ENCODE assay signal across 24 mouse cellular contexts in the genomic region with DNA sequence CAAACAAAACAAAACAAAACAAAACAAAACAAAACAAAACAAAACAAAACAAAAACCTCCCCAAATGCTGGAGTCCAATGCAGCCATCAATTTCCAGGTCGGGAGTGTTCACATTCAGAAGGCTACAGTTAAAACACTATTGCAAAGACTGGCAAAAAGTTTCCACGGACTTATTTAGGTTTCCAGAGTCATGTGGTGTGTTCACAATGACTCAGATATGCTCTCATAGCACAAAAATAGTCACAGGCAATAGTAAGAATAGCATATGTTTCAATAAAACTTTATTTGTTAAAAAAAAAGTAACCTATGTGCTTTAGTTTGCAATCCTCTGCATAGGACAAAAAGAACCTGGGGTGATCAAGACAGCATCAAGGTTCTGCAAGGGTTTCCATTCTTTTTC. TPM values are rescaled to one million over a fixed set of nuclear protein-coding genes. Genes with fewer than 3 reads are reported as not detected.
"Had no signal": no experiment of that assay in that cellular context is flagged by ENCODE, and none has a peak within 500 bp of the region (broad histone marks: within the 10 kb centered on the region; RNA-seq: fewer than 3 reads in every experiment).

No protein-coding gene starts in this region.

- DNase-seq: lung, adult 18-20 months; lung, embryonic 14.5 days; lung, postnatal 10 days; lung, postnatal 4 days; midbrain, embryonic 14.5 days; retina, postnatal 1 day; right cerebral cortex, adult 18-20 months; right cerebral cortex, postnatal 25 days; right cerebral cortex, postnatal 4 days; spleen, adult 18-20 months; thymus, adult 2 months; thymus, postnatal 25 days; thymus, postnatal 4 days had no signal

- H3K4me2 ChIP-seq: lung, embryonic 14.5 days; midbrain, embryonic 12.5 days; neural tube, embryonic 13.5 days; neural tube, embryonic 15.5 days; stomach, embryonic 15.5 days had no signal

- H3K27me3 ChIP-seq: neural tube, embryonic 15.5 days; stomach, embryonic 15.5 days had no signal

- H3K36me3 ChIP-seq: midbrain, embryonic 12.5 days; neural tube, embryonic 13.5 days; neural tube, embryonic 15.5 days; stomach, embryonic 15.5 days had no signal

- H3K27ac ChIP-seq: liver, embryonic 14.5 days; midbrain, embryonic 12.5 days; neural tube, embryonic 13.5 days; neural tube, embryonic 15.5 days; stomach, embryonic 15.5 days; stomach, postnatal 0 days had no signal

- H3K9ac ChIP-seq: liver, embryonic 14.5 days; lung, embryonic 14.5 days; midbrain, embryonic 12.5 days; neural tube, embryonic 13.5 days; neural tube, embryonic 15.5 days; stomach, embryonic 15.5 days had no signal

- H3K4me1 ChIP-seq: midbrain, embryonic 12.5 days; neural tube, embryonic 13.5 days; neural tube, embryonic 15.5 days; stomach, embryonic 15.5 days had no signal

- H3K9me3 ChIP-seq: megakaryocyte, embryonic 14.5 days; midbrain, embryonic 12.5 days; neural tube, embryonic 13.5 days; neural tube, embryonic 15.5 days; stomach, embryonic 15.5 days had no signal

- H3K4me3 ChIP-seq: midbrain, embryonic 12.5 days; neural tube, embryonic 13.5 days; neural tube, embryonic 15.5 days; stomach, embryonic 15.5 days had no signal

RNA-seq across cellular contexts. Expression of a gene that starts 13.7 kb away (rescaled TPM):
- total RNA-seq: megakaryocyte progenitor cell, adult 5-6 weeks had no signal

RNA-seq across cellular contexts. Expression of a gene that starts 14.5 kb away (rescaled TPM):
- total RNA-seq: megakaryocyte progenitor cell, adult 5-6 weeks had no signal
- polyA plus RNA-seq: liver, embryonic 16.5 days; lung, embryonic 14.5 days; midbrain, embryonic 12.5 days; midbrain, embryonic 14.5 days; midbrain, postnatal 0 days; neural tube, embryonic 11.5 days; neural tube, embryonic 13.5 days; stomach, postnatal 0 days had no signal
